Mouse (Mus musculus) cortical plate, adult 2 months (tissue): ENCODE data around the gene Ift140.

ENCODE experiments used
- CTCF ChIP-seq: fragments of 200-500 bp; IDR thresholded peaks from 2 replicates; pipeline ENCODE4 v1.5.1; 2011; ENCODE audit warnings: mild to moderate bottlenecking, control low read depth, low read length; ENCODE audit not compliant: insufficient read depth; ENCODE audit errors: extremely low read depth
- POLR2A ChIP-seq: fragments of 200-500 bp; IDR thresholded peaks from 2 replicates; pipeline ENCODE4 v1.6.1; 2011; ENCODE audit warnings: mild to moderate bottlenecking, low read length, control low read depth; ENCODE audit not compliant: insufficient read depth; ENCODE audit errors: extremely low read depth

DNA sequence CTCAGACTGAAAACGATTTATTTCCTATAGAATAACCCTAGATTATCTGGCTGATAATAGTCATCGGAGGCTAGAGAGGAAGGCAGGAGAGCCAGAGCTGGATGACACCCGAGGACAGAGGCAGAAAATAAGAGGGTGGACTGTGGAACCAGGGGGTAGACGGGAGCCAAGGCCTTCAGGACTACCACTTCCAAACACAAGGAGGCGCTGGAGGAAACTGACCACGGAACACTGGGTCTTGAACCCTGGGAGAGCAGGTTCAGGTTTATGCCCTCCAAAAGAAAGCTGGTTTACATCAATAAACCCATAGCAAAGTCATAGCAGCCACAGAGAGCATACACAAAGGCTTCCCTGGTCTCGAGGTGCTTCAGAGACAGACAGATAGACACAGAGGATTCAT is 108.1 kb downstream of the Ift140 start:
- TF ChIP-seq POLR2A, result no peak
- no peak for TF ChIP-seq CTCF
